Mouse (Mus musculus): ENCODE measurements around the gene Cenpj.

Gene Cenpj

GRCm38 (mm10) chr14:56575416-56575815 is at the start of gene Cenpj, which contains the start of gene Parp4:
Gene Cenpj (minus strand): TSS chr14:56575425.
Gene Parp4 (plus strand): TSS chr14:56575619.
- no peak for DNase-seq (ENCODE audit: low read depth, low spot score)

GRCm38 (mm10) chr14:56620425-56620824 is 45.2 kb upstream of the Cenpj start:
- no peak for DNase-seq (ENCODE audit: low read depth, low spot score)

GRCm38 (mm10) chr14:56617470-56617869 is 42.2 kb upstream of the Cenpj start:
- no peak for DNase-seq (ENCODE audit: low read depth, low spot score)

GRCm38 (mm10) chr14:56613212-56613611 is 38.0 kb upstream of the Cenpj start:
- no peak for DNase-seq (ENCODE audit: low read depth, low spot score)

- no peak for DNase-seq (ENCODE audit: low read depth, low spot score)
Measured at GRCm38 (mm10) chr14:56605136-56605535, 29.9 kb upstream of the Cenpj start.

GRCm38 (mm10) chr14:56604438-56604837 is 29.2 kb upstream of the Cenpj start:
- DNase-seq (ENCODE audit: low read depth, low spot score), result no peak

- no peak for DNase-seq (ENCODE audit: low read depth, low spot score)
Measured at GRCm38 (mm10) chr14:56602069-56602468, 26.8 kb upstream of the Cenpj start.

- DNase-seq (ENCODE audit: low read depth, low spot score), result peak; percentile 36
Measured at GRCm38 (mm10) chr14:56598759-56599158, 23.5 kb upstream of the Cenpj start.

- DNase-seq (ENCODE audit: low read depth, low spot score), result no peak
Measured at GRCm38 (mm10) chr14:56594811-56595210, 19.6 kb upstream of the Cenpj start.

GRCm38 (mm10) chr14:56592191-56592590 is 17.0 kb upstream of the Cenpj start:
- DNase-seq (ENCODE audit: low read depth, low spot score), result no peak

GRCm38 (mm10) chr14:56582294-56582693 is 7.1 kb upstream of the Cenpj start:
- DNase-seq (ENCODE audit: low read depth, low spot score), result no peak

GRCm38 (mm10) chr14:56581117-56581516 is 5.9 kb upstream of the Cenpj start:
- no peak for DNase-seq (ENCODE audit: low read depth, low spot score)

GRCm38 (mm10) chr14:56579011-56579410 is 3.8 kb upstream of the Cenpj start:
- no peak for DNase-seq (ENCODE audit: low read depth, low spot score)

GRCm38 (mm10) chr14:56575969-56576901 is 1.0 kb upstream of the Cenpj start:
- DNase-seq (ENCODE audit: low read depth, low spot score), result no peak

- no peak for DNase-seq (ENCODE audit: low read depth, low spot score)
Measured at GRCm38 (mm10) chr14:56572546-56572945, 2.7 kb downstream of the Cenpj start.

- DNase-seq (ENCODE audit: low read depth, low spot score), result peak; percentile 89
Measured at GRCm38 (mm10) chr14:56571310-56572093, 3.7 kb downstream of the Cenpj start.

- no peak for DNase-seq (ENCODE audit: low read depth, low spot score)
Measured at GRCm38 (mm10) chr14:56569041-56569440, 6.2 kb downstream of the Cenpj start.

GRCm38 (mm10) chr14:56567476-56567875 is 7.7 kb downstream of the Cenpj start:
- DNase-seq (ENCODE audit: low read depth, low spot score), result no peak

- DNase-seq (ENCODE audit: low read depth, low spot score), result no peak
Measured at GRCm38 (mm10) chr14:56559134-56559533, 16.1 kb downstream of the Cenpj start.

GRCm38 (mm10) chr14:56554716-56555115 is 20.5 kb downstream of the Cenpj start:
- DNase-seq (ENCODE audit: low read depth, low spot score), result no peak

GRCm38 (mm10) chr14:56553331-56553730 is 21.9 kb downstream of the Cenpj start:
- no peak for DNase-seq (ENCODE audit: low read depth, low spot score)

GRCm38 (mm10) chr14:56552924-56553323 is 22.3 kb downstream of the Cenpj start:
- DNase-seq (ENCODE audit: low read depth, low spot score), result no peak

Data from retina, adult 2 months (tissue).